Mouse (Mus musculus): ENCODE results near the gene Mrap. TPM values are rescaled to one million over a fixed set of nuclear protein-coding genes. Genes with fewer than 3 reads are reported as not detected.

The Mrap gene
- polyA plus RNA-seq, 1 experiment from 2014 or later, result 1.2 TPM

DNA sequence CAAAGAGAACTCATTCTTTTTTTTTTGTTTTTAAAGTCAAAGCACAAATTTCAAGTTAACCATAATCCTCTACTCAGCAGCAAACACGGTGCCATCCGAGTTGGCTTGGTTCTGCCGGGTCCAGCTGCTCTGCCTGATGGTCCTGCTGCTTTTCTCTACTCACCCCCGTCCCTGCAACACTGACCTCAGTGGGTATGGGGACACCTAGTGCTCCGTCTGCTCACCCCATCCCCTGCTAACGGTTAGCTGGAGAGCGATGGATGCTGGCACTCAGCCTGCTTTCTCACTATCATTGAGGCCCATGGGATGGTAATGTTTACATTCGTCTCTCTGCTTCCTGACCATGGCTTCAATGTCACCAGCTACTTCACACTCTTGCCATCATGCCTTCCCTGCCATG lies 60.4 kb downstream of the Mrap start:
- H3K4me3 ChIP-seq, result no peak overlapping the region
- peaks cover 95% of the 10 kb centered on the region for H3K36me3 ChIP-seq (replicated peaks)
- no peaks in the 10 kb centered on the region for H3K27me3 ChIP-seq (replicated peaks; ENCODE audit: low read depth, poor library complexity, severe bottlenecking)
- WGBS, result 89% methylated on average over 8 of the region's 8 CpGs
- H3K27ac ChIP-seq (replicated peaks), result no peak overlapping the region
- no peak for DNase-seq (ENCODE audit: low spot score)
- H3K4me1 ChIP-seq, result no peaks in the 10 kb centered on the region
- H3K9me3 ChIP-seq, result no peaks in the 10 kb centered on the region

DNA sequence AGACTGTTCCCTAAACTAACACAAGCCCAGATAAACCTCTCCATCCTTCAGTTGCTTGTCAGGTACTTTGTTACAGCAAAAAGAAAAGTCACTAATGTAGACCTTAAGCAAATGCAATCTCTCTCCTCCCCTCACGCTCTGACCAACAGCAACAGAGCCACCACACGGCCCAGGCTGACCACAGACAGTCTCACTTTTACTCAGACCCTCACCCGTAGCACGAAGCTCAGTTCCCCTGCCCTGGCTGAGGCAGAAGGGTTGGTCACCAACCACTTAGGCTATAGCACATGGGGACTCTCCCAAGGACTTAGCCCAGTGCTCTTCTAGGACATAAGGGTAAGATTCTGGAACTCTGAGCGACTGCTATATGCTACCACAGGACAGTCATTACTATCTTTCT lies 60.8 kb downstream of the Mrap start:
- WGBS, result 94% methylated on average over 5 of the region's 5 CpGs
- Histone ChIP-seq H3K27me3 (replicated peaks; ENCODE audit: low read depth, poor library complexity, severe bottlenecking) (no peaks in the 10 kb centered on the region), H3K27ac (replicated peaks) (no peak overlapping the region), H3K4me1 (no peaks in the 10 kb centered on the region), H3K4me3 (no peak overlapping the region), H3K36me3 (replicated peaks) (peaks cover 95% of the 10 kb centered on the region), H3K9me3 (no peaks in the 10 kb centered on the region)
- DNase-seq (ENCODE audit: low spot score), result no peak

Other genes starting within 250 kb of the Mrap start
- gene Mis18a, start 10.8 kb upstream of the Mrap start, polyA plus RNA-seq (2016; fragmentation: Nextera tagmentation; extraction: Ambion mirVana), result 99.0 and 103 TPM in 2 replicates
- 10.9 and 11.5 TPM in 2 replicates for gene Urb1, start 72.2 kb downstream of the Mrap start, polyA plus RNA-seq (2016; fragmentation: Nextera tagmentation; extraction: Ambion mirVana)
- 0.36 and 0.41 TPM in 2 replicates for gene Eva1c, start 88.5 kb downstream of the Mrap start, polyA plus RNA-seq (2016; fragmentation: Nextera tagmentation; extraction: Ambion mirVana)
- gene Cfap298, start 196.9 kb downstream of the Mrap start, polyA plus RNA-seq (2016; fragmentation: Nextera tagmentation; extraction: Ambion mirVana), result 50.1 and 58.2 TPM in 2 replicates

All from embryonic facial prominence, embryonic 10.5 days (tissue).